Comparison of ENCODE assay signal across 1 mouse cellular context in genomic region chr9:107295616-107296015, GRCm38 (mm10).
TF ChIP-seq lines count a peak whose summit lies in the region.

No protein-coding gene starts in this region.

TF ChIP-seq in CH12.LX, 34 proteins besides CTCF, POLR2A, EP300 and RAD21 (continued from another document):
- TF ChIP-seq MAZ (IDR thresholded peaks at IDR 0.05; ENCODE audit: low read depth, low read length) (no peak), ZC3H11A (IDR thresholded peaks at IDR 0.05; ENCODE audit: low read depth, low read length) (no peak)
